ENCODE assay signal across 8 mouse cellular contexts in the genomic region with DNA sequence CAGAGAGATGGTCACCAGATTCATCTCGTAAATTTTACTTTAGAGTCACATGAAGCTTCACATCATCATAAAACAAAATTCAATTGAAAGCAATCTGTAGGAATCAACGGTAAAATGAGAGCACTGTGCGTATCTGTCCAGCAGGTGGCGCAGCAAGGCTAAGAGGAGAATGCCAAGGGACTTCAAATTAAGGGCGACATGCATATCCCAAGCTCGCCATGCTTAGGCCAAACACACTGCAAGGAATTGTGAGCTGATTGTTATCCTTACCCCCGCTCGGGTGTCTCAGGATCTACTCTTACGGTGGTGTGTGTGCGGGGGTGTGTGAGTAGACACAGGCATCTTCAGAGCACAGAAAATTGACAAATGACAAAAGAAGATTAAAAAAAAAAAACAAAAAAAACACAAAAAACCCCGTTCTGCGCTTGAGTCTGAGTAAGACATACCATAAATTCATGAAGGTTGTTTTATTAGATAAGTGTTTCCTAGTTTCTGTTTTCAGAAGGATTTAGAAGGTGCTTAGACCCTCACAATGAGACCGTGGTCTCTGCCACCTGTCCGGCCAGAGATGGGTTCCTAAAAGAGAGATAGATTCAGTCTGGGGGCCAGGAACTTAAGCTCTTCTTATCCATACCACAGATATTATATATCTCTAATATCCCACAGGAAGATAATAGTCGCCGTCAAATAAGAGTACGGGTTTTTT.
DNase-seq lines count a peak whose midpoint lies in the region; ATAC-seq and TF ChIP-seq lines count a peak whose summit lies in the region.

No protein-coding gene starts in this region.

- TF ChIP-seq POLR2A in bone marrow macrophage, adult 2 months (IDR thresholded peaks at IDR 0.05; ENCODE audit: borderline replicate concordance, low read depth, low read length): no peak
- no peak for TF ChIP-seq POLR2A in embryonic fibroblast, embryonic 13.5 days (IDR thresholded peaks at IDR 0.05; ENCODE audit: low read depth, low read length)
- TF ChIP-seq POLR2A in liver, adult 2 months (IDR thresholded peaks at IDR 0.05; ENCODE audit: extremely low read depth, insufficient read depth, low read length): no peak

- H3K9me3 ChIP-seq in heart, embryonic 14.5 days (ENCODE audit: control insufficient read depth, low read length): no peaks in the 10 kb centered on the region
- no peaks in the 10 kb centered on the region for H3K9me3 ChIP-seq in neural tube, embryonic 12.5 days

- no peak overlapping the region for H3K4me3 ChIP-seq in bone marrow macrophage, adult 2 months (ENCODE audit: insufficient read depth, low read length)
- no peak overlapping the region for H3K4me3 ChIP-seq in embryonic fibroblast, embryonic 13.5 days (ENCODE audit: insufficient read depth, low read length)
- no peak overlapping the region for H3K4me3 ChIP-seq in heart, embryonic 14.5 days (ENCODE audit: control insufficient read depth in 1 of 2, insufficient read depth in 1 of 2, low read depth in 1 of 2, low read length in 2 of 2)
- no peak overlapping the region for H3K4me3 ChIP-seq in liver, adult 2 months (ENCODE audit: insufficient read depth, low read depth, low read length)
- no peak overlapping the region for H3K4me3 ChIP-seq in neural tube, embryonic 12.5 days

- H3K27ac ChIP-seq in bone marrow macrophage, adult 2 months (ENCODE audit: insufficient read depth, low read depth, low read length): no peak overlapping the region
- no peak overlapping the region for H3K27ac ChIP-seq in embryonic fibroblast, embryonic 13.5 days (ENCODE audit: insufficient read depth, low read length)
- no peak overlapping the region for H3K27ac ChIP-seq in heart, embryonic 14.5 days (replicated peaks in 1 of 2; ENCODE audit: control insufficient read depth in 1 of 2, insufficient read depth in 1 of 2, low read depth in 2 of 2, low read length in 2 of 2)
- no peak overlapping the region for H3K27ac ChIP-seq in liver, adult 2 months (replicated peaks; ENCODE audit: insufficient read depth, low read depth, low read length)
- H3K27ac ChIP-seq in neural tube, embryonic 12.5 days: no peak overlapping the region

- peak; percentile 70 for TF ChIP-seq CTCF in bone marrow macrophage, adult 2 months (IDR thresholded peaks at IDR 0.05; ENCODE audit: low read depth, low read length)
- peak; percentile 90; the same call in 1 of the 2 replicates for TF ChIP-seq CTCF in embryonic fibroblast, embryonic 13.5 days (IDR thresholded peaks at IDR 0.05; ENCODE audit: borderline replicate concordance, insufficient read depth, low read length)
- TF ChIP-seq CTCF in liver, adult 2 months (IDR thresholded peaks at IDR 0.05; ENCODE audit: low read depth, low read length): peak; percentile 73

- H3K36me3 ChIP-seq in heart, embryonic 14.5 days (ENCODE audit: control insufficient read depth, insufficient read depth, low read length): no peaks in the 10 kb centered on the region
- no peaks in the 10 kb centered on the region for H3K36me3 ChIP-seq in liver, adult 2 months (ENCODE audit: control insufficient read depth, insufficient read depth, low read length)
- no peaks in the 10 kb centered on the region for H3K36me3 ChIP-seq in neural tube, embryonic 12.5 days

- no peaks in the 10 kb centered on the region for H3K4me1 ChIP-seq in bone marrow macrophage, adult 2 months (ENCODE audit: control insufficient read depth, insufficient read depth, low read length)
- H3K4me1 ChIP-seq in embryonic fibroblast, embryonic 13.5 days (ENCODE audit: control insufficient read depth, insufficient read depth, low read length): no peaks in the 10 kb centered on the region
- peaks cover 2 to 4% of the 10 kb centered on the region in 2 experiments for H3K4me1 ChIP-seq in heart, embryonic 14.5 days (ENCODE audit: control insufficient read depth in 2 of 2, insufficient read depth in 2 of 2, low read length in 2 of 2)
- no peaks in the 10 kb centered on the region for H3K4me1 ChIP-seq in liver, adult 2 months (ENCODE audit: control insufficient read depth, insufficient read depth, low read length)
- no peaks in the 10 kb centered on the region for H3K4me1 ChIP-seq in neural tube, embryonic 12.5 days

- no peaks in the 10 kb centered on the region for H3K79me2 ChIP-seq in liver, adult 2 months (ENCODE audit: control insufficient read depth, insufficient read depth, low read length)

- no peak overlapping the region for H3K9ac ChIP-seq in heart, embryonic 14.5 days (ENCODE audit: low read length)
- no peak overlapping the region for H3K9ac ChIP-seq in liver, adult 2 months (ENCODE audit: low read depth, low read length)
- no peak overlapping the region for H3K9ac ChIP-seq in neural tube, embryonic 12.5 days

- ATAC-seq in heart, embryonic 14.5 days (ENCODE audit: insufficient number of reproducible peaks, insufficient read depth, low FRiP score, low read depth): no peak
- ATAC-seq in neural tube, embryonic 12.5 days (ENCODE audit: low FRiP score, low read depth): peak; percentile 81

- H3K4me2 ChIP-seq in heart, embryonic 14.5 days (ENCODE audit: low read length): peak overlapping the region; percentile 55
- peak overlapping the region; percentile 38; the same call in 1 of the 2 replicates for H3K4me2 ChIP-seq in neural tube, embryonic 12.5 days (replicated peaks)

- no peaks in the 10 kb centered on the region for H3K27me3 ChIP-seq in heart, embryonic 14.5 days (ENCODE audit: control insufficient read depth, insufficient read depth, low read length)
- H3K27me3 ChIP-seq in liver, adult 2 months (ENCODE audit: control insufficient read depth, insufficient read depth, low read length): no peaks in the 10 kb centered on the region
- H3K27me3 ChIP-seq in neural tube, embryonic 12.5 days (replicated peaks): no peaks in the 10 kb centered on the region

- 11% methylated on average over 17 of the region's 17 CpGs for WGBS in heart, embryonic 14.5 days
- WGBS in liver, adult 2 months: 18% methylated on average over 17 of the region's 17 CpGs
- 18% methylated on average over 17 of the region's 17 CpGs for WGBS in neural tube, embryonic 12.5 days

- DNase-seq in A20 (ENCODE audit: low read depth, low spot score): peak; percentile 76
- DNase-seq in kidney, postnatal 10 days: peak; percentile 84
- peak; percentile 69 for DNase-seq in liver, adult 2 months (ENCODE audit: extremely low read depth, low read depth, low spot score)
- DNase-seq in testis, postnatal 14 days (ENCODE audit: low spot score): peak; percentile 54
